26 mouse cellular contexts compared by ENCODE assay signal in genomic region chr3:28766935-28767334, GRCm38 (mm10). TPM values are rescaled to one million over a fixed set of nuclear protein-coding genes. Genes with fewer than 3 reads are reported as not detected.
DNase-seq lines count a peak whose midpoint lies in the region; ATAC-seq and TF ChIP-seq lines count a peak whose summit lies in the region.
"Had no signal": no experiment of that assay in that cellular context is flagged by ENCODE, and none has a peak within 500 bp of the region (broad histone marks: within the 10 kb centered on the region; RNA-seq: fewer than 3 reads in every experiment).

No protein-coding gene starts in this region.

- no peak; the same call in 1 of the 2 replicates for ATAC-seq in lung, embryonic 14.5 days (ENCODE audit: insufficient read depth)
- peak; percentile 96 for ATAC-seq in lung, postnatal 0 days
- ATAC-seq in midbrain, embryonic 14.5 days (ENCODE audit: low FRiP score, low TSS enrichment): no peak
- ATAC-seq: forebrain, embryonic 13.5 days; forebrain, embryonic 16.5 days; hindbrain, embryonic 16.5 days had no signal

- no peak overlapping the region for H3K9ac ChIP-seq in lung, embryonic 14.5 days
- no peak overlapping the region for H3K9ac ChIP-seq in lung, postnatal 0 days (replicated peaks; ENCODE audit: low read depth)
- no peak overlapping the region for H3K9ac ChIP-seq in midbrain, embryonic 14.5 days (replicated peaks; ENCODE audit: low read length)
- H3K9ac ChIP-seq: forebrain, embryonic 13.5 days; heart, embryonic 12.5 days; heart, embryonic 15.5 days; hindbrain, embryonic 13.5 days had no signal

- H3K4me1 ChIP-seq in lung, embryonic 14.5 days (ENCODE audit: insufficient read depth): no peaks in the 10 kb centered on the region
- no peaks in the 10 kb centered on the region for H3K4me1 ChIP-seq in lung, postnatal 0 days (ENCODE audit: insufficient read depth, low read depth, low read length)
- H3K4me1 ChIP-seq in midbrain, embryonic 14.5 days (ENCODE audit: control insufficient read depth, insufficient read depth, low read length): no peaks in the 10 kb centered on the region
- H3K4me1 ChIP-seq: forebrain, embryonic 10.5 days; forebrain, embryonic 13.5 days; heart, embryonic 12.5 days; heart, embryonic 15.5 days; hindbrain, embryonic 10.5 days; hindbrain, embryonic 13.5 days had no signal

- H3K4me2 ChIP-seq in lung, embryonic 14.5 days: no peak overlapping the region
- no peak overlapping the region for H3K4me2 ChIP-seq in lung, postnatal 0 days (replicated peaks; ENCODE audit: low read depth, low read length)
- H3K4me2 ChIP-seq in midbrain, embryonic 14.5 days (ENCODE audit: low read length): no peak overlapping the region
- H3K4me2 ChIP-seq: forebrain, embryonic 13.5 days; heart, embryonic 12.5 days; heart, embryonic 15.5 days; hindbrain, embryonic 13.5 days had no signal

- no peaks in the 10 kb centered on the region for H3K27me3 ChIP-seq in lung, embryonic 14.5 days (ENCODE audit: insufficient read depth, low read length)
- H3K27me3 ChIP-seq in lung, postnatal 0 days (replicated peaks; ENCODE audit: insufficient read depth, low read length): no peaks in the 10 kb centered on the region
- H3K27me3 ChIP-seq in midbrain, embryonic 14.5 days (ENCODE audit: control insufficient read depth, insufficient read depth, low read length): no peaks in the 10 kb centered on the region
- H3K27me3 ChIP-seq: forebrain, embryonic 13.5 days; heart, embryonic 12.5 days; heart, embryonic 15.5 days; hindbrain, embryonic 13.5 days had no signal

- TF ChIP-seq CTCF in lung, embryonic 14.5 days (IDR thresholded peaks at IDR 0.05; ENCODE audit: low read depth): no peak
- TF ChIP-seq CTCF in lung, postnatal 0 days (IDR thresholded peaks at IDR 0.05): no peak

- WGBS in lung, embryonic 14.5 days: 66% methylated on average over 4 of the region's 4 CpGs
- 55% methylated on average over 4 of the region's 4 CpGs for WGBS in lung, postnatal 0 days
- 90% methylated on average over 4 of the region's 4 CpGs for WGBS in midbrain, embryonic 14.5 days

- TF ChIP-seq EP300 in lung, postnatal 0 days (IDR thresholded peaks at IDR 0.05): peak; percentile 92

- H3K9me3 ChIP-seq in lung, embryonic 14.5 days (ENCODE audit: low read depth, low read length): no peaks in the 10 kb centered on the region
- no peaks in the 10 kb centered on the region for H3K9me3 ChIP-seq in lung, postnatal 0 days (ENCODE audit: low read length)
- H3K9me3 ChIP-seq in midbrain, embryonic 14.5 days (ENCODE audit: control insufficient read depth, low read length): no peaks in the 10 kb centered on the region
- H3K9me3 ChIP-seq: forebrain, embryonic 10.5 days; heart, embryonic 12.5 days; heart, embryonic 15.5 days; hindbrain, embryonic 10.5 days had no signal

- peak; percentile 44 to 56 for DNase-seq in lung, adult 18-20 months
- DNase-seq in lung, embryonic 14.5 days: peak; percentile 53
- peak; percentile 86 for DNase-seq in lung, postnatal 0 days (ENCODE audit: low spot score)
- peak; percentile 66 for DNase-seq in lung, postnatal 25 days (ENCODE audit: low spot score)
- no peak for DNase-seq in cerebellum, adult 11 months
- DNase-seq in thymus, postnatal 25 days: no peak
- DNase-seq in midbrain, embryonic 14.5 days: no peak
- no peak for DNase-seq in kidney, adult 18-20 months
- DNase-seq: adrenal gland, adult 2 months; adrenal gland, postnatal 14 days; B cell, adult 2 months; cerebellum, adult 18-20 months; cerebellum, adult 9-10 months; cerebellum, postnatal 14 days; gastrocnemius, postnatal 10 days; gastrocnemius, postnatal 36 days; heart, postnatal 10 days; heart, postnatal 36 days had no signal

- H3K27ac ChIP-seq in lung, embryonic 14.5 days (ENCODE audit: low read depth): no peak overlapping the region
- H3K27ac ChIP-seq in lung, postnatal 0 days (ENCODE audit: low read length): peak overlapping the region; percentile 14; the same call in 1 of the 2 replicates
- H3K27ac ChIP-seq in midbrain, embryonic 14.5 days (replicated peaks; ENCODE audit: low read depth, low read length): no peak overlapping the region
- H3K27ac ChIP-seq: forebrain, embryonic 10.5 days; forebrain, embryonic 13.5 days; heart, embryonic 15.5 days; hindbrain, embryonic 10.5 days; hindbrain, embryonic 13.5 days had no signal

- H3K4me3 ChIP-seq in lung, embryonic 14.5 days (ENCODE audit: low read depth, low read length): no peak overlapping the region
- no peak overlapping the region for H3K4me3 ChIP-seq in lung, postnatal 0 days (ENCODE audit: low read depth, low read length)
- no peak overlapping the region for H3K4me3 ChIP-seq in midbrain, embryonic 14.5 days (replicated peaks; ENCODE audit: low read depth, low read length)
- H3K4me3 ChIP-seq: forebrain, embryonic 10.5 days; forebrain, embryonic 13.5 days; heart, embryonic 12.5 days; heart, embryonic 15.5 days; hindbrain, embryonic 10.5 days; hindbrain, embryonic 13.5 days had no signal

- no peaks in the 10 kb centered on the region for H3K36me3 ChIP-seq in lung, embryonic 14.5 days (ENCODE audit: insufficient read depth)
- no peaks in the 10 kb centered on the region for H3K36me3 ChIP-seq in lung, postnatal 0 days (ENCODE audit: insufficient read depth, low read length)
- H3K36me3 ChIP-seq in midbrain, embryonic 14.5 days (ENCODE audit: control insufficient read depth, insufficient read depth, low read length): no peaks in the 10 kb centered on the region
- H3K36me3 ChIP-seq: forebrain, embryonic 10.5 days; heart, embryonic 12.5 days; heart, embryonic 15.5 days; hindbrain, embryonic 10.5 days; hindbrain, embryonic 13.5 days had no signal

RNA-seq across cellular contexts. Expression of gene Eif5a2, which starts 14.1 kb away (rescaled TPM):
- polyA plus RNA-seq in lung, embryonic 14.5 days (2014; fragmentation: Nextera tagmentation; extraction: Ambion mirVana): 14.1 and 15.5 TPM in 2 replicates
- polyA plus RNA-seq in lung, postnatal 0 days (2015; fragmentation: Nextera tagmentation; extraction: Ambion mirVana): 4.7 and 6.2 TPM in 2 replicates
- polyA plus RNA-seq in midbrain, embryonic 14.5 days (2014; fragmentation: Nextera tagmentation; extraction: Ambion mirVana): 11.9 and 15.0 TPM in 2 replicates

RNA-seq across cellular contexts. Expression of gene Rpl22l1, which starts 38.3 kb away (rescaled TPM):
- 445 and 524 TPM in 2 replicates for polyA plus RNA-seq in lung, embryonic 14.5 days (2014; fragmentation: Nextera tagmentation; extraction: Ambion mirVana)
- polyA plus RNA-seq in lung, postnatal 0 days (2015; fragmentation: Nextera tagmentation; extraction: Ambion mirVana): 279 and 306 TPM in 2 replicates
- polyA plus RNA-seq in midbrain, embryonic 14.5 days (2014; fragmentation: Nextera tagmentation; extraction: Ambion mirVana): 267 and 312 TPM in 2 replicates

Comparison
In these comparisons a context has a peak if more than half of its experiments do, and no peak if none do; other contexts are left out.
1. DNase-seq: peak in lung, adult 18-20 months (2 of 2), lung, embryonic 14.5 days (single experiment), lung, postnatal 0 days (single experiment) and lung, postnatal 25 days (single experiment); none in cerebellum, adult 11 months (single experiment), thymus, postnatal 25 days (single experiment), midbrain, embryonic 14.5 days (single experiment) and kidney, adult 18-20 months (single experiment).